Mouse (Mus musculus): ENCODE measurements around the gene Mapk3. TPM values are rescaled to one million over a fixed set of nuclear protein-coding genes. Genes with fewer than 3 reads are reported as not detected.
A peak's percentile ranks its signal among the peaks of the same experiment; 100 is the strongest.
"Not testable (repeated sequence)": the region's sequence is repeated elsewhere in the genome, so short reads cannot be mapped to it uniquely, and the experiment has no call there.

Gene Mapk3
- polyA plus RNA-seq, 1 experiment from 2014 or later = 47.3 TPM

DNA sequence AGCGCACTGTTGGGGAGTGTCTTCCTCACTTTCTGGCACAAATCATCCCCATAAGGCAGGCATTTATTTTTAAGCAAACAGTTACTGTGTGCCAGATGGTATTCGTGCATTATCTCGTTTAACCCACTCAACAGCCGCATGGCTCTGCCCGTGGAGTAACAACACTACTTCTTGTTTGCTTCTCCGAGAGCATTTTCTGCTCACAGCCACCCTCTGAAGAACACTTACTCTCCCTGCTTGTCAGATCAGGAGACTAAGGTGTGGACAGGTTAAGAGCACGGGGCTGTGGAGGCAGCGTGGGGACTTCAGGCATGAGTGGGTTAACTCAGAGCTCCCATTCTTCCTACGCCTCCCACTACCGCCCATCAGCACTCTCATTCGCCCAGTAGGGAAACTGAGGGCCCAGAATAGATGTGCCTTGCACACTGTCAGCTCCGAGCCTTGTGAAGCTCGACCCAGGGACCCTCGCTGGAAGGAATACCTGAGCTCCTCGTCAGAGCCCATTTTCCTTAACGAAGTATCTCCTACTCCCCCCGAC is 3.1 kb downstream of the Mapk3 start:
- 80% methylated on average over 17 of the region's 17 CpGs for WGBS
- H3K36me3 ChIP-seq = peaks cover 65% of the 10 kb centered on the region
- H3K27ac ChIP-seq = no peak overlapping the region
- H3K4me3 ChIP-seq = no peak overlapping the region
- H3K4me1 ChIP-seq = peaks cover 45% of the 10 kb centered on the region
- DNase-seq (ENCODE audit: low spot score) = no peak
- H3K27me3 ChIP-seq (ENCODE audit: low read depth, poor library complexity, severe bottlenecking) = no peaks in the 10 kb centered on the region
- no peaks in the 10 kb centered on the region for H3K9me3 ChIP-seq (replicated peaks)

DNA sequence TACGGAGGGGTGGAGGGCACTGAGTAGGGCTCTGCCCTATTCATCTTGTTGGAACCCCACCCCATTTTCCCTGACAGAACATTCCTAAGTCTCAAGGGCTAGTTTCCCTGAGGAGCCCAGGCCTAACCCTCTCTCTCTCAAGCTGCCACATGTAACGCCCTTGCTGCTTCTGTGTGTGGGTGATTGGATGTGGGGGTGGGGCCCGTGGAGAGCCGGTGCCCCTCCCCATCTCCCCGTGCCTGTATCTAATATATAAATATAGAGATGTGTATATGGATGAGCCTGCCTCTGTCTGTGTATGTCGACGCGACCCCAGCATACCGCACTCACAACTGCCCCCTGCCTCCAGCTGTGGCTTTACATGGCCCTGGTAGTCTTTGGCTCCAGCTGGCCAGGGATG is 6.1 kb downstream of the Mapk3 start:
- Histone ChIP-seq H3K9me3 (replicated peaks) (no peaks in the 10 kb centered on the region), H3K4me3 (no peak overlapping the region), H3K36me3 (peaks cover 95% of the 10 kb centered on the region), H3K4me1 (peaks cover 25% of the 10 kb centered on the region), H3K27ac (no peak overlapping the region), H3K27me3 (ENCODE audit: low read depth, poor library complexity, severe bottlenecking) (no peaks in the 10 kb centered on the region)
- 91% methylated on average over 9 of the region's 9 CpGs for WGBS
- no peak for DNase-seq (ENCODE audit: low spot score)

DNA sequence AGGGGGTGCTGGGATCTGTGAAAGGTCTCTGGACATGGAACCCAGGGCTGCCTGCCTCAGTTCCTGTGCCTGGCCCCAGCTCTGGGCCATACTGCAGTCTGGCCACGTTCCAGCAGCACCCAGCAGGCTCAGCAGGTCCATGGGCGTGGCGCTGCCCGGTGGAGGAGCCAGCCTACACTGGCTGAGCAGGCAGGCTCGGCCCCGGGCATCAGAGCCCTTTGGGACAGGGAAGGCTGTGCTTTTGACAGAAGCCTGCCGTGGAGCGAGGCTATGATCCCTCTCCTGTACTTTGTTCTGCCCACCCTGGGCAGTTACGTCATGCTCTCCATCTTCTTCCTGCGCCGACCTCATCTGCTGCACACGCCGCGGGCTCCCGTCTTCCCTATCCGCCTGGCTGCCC is 6.8 kb downstream of the Mapk3 start, which contains the start of gene Gdpd3:
TSS of gene Gdpd3 (plus strand) at position 134 of the 400 bp plus-strand sequence.
- no peak within 1 kb of the TSS for H3K4me3 ChIP-seq
- no peaks in the 10 kb centered on the region for H3K9me3 ChIP-seq (replicated peaks)
- peaks cover 96% of the 10 kb centered on the region for H3K36me3 ChIP-seq
- WGBS = 92% methylated on average over 16 of the region's 16 CpGs
- H3K27ac ChIP-seq = no peak within 1 kb of the TSS
- H3K4me1 ChIP-seq = peaks cover 19% of the 10 kb centered on the region
- no peak for DNase-seq (ENCODE audit: low spot score)
- H3K27me3 ChIP-seq (ENCODE audit: low read depth, poor library complexity, severe bottlenecking) = no peaks in the 10 kb centered on the region

DNA sequence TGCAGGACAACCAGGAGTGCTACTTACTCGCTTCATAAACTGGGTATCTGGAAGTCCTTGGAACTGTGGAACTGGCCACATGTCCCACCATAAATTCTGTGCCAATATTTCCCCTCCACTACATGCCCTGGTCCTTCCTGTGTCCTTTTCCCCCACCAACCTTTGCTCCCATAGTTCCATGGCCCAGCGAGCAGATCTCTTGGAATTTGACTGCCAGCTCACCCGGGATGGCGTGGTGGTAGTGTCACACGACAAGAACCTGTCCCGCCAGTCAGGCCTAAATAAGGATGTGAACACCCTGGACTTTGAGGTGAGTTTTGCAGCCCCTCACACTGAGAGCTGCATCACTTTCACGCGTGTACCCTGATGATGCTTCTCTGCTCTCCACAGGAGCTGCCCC is 7.6 kb downstream of the Mapk3 start:
- H3K4me1 ChIP-seq = peaks cover 12% of the 10 kb centered on the region
- 91% methylated on average over 8 of the region's 8 CpGs for WGBS
- peaks cover 96% of the 10 kb centered on the region for H3K36me3 ChIP-seq

DNA sequence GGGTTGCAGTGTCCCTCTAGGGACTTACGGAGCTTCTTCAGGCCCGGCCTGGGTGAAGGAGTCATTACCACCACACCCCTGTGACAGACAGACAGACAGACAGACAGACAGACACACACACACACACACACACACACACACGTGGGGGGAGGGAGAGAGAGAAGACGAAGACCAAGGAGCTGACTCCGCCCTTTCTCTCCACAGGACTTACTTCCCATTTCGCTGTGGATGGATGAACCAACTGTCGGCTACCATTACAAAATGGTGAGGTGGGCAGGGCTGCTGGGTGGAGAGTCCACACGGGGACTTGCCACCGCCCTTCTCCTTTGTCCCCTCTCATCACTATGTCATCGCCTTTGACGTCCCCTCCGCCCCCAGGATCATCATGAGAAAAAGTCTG is 11.4 kb downstream of the Mapk3 start:
- Histone ChIP-seq H3K36me3 (peaks cover 79% of the 10 kb centered on the region), H3K4me3 (no peak overlapping the region), H3K27me3 (ENCODE audit: low read depth, poor library complexity, severe bottlenecking) (no peaks in the 10 kb centered on the region), H3K27ac (no peak overlapping the region), H3K9me3 (replicated peaks) (no peaks in the 10 kb centered on the region), H3K4me1 (peaks cover 5% of the 10 kb centered on the region)
- DNase-seq (ENCODE audit: low spot score) = no peak
- 88% methylated on average over 12 of the region's 12 CpGs for WGBS

More for the DNA sequence above, 7.6 kb downstream of the Mapk3 start:
- no peaks in the 10 kb centered on the region for H3K27me3 ChIP-seq (ENCODE audit: low read depth, poor library complexity, severe bottlenecking)
- H3K9me3 ChIP-seq (replicated peaks) = no peaks in the 10 kb centered on the region
- no peak for DNase-seq (ENCODE audit: low spot score)
- H3K4me3 ChIP-seq = no peak overlapping the region
- H3K27ac ChIP-seq = no peak overlapping the region

DNA sequence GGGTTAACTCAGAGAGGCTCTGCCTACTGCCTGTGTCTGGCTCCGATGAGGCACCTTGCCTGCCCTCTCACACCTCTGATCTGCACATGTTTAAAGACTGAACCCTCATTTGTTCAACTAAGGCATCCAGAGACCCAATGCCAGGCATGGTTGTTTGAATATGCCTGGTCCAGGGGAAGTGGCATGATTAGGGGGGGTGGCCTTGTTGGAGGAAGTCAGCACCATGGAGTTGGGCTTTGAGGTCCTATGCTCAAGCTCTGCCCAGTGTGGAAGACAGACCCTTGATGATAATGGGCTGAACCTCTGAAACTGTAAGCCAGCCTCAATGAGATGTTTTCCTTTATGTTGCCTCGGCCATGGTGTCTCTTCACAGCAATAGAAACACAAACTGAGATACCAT is 13.9 kb downstream of the Mapk3 start:
- 65% methylated on average over 2 of the region's 2 CpGs for WGBS
- no peak overlapping the region for H3K4me3 ChIP-seq
- no peak for DNase-seq (ENCODE audit: low spot score)
- H3K4me1 ChIP-seq = peaks cover 30% of the 10 kb centered on the region
- H3K9me3 ChIP-seq (replicated peaks) = no peaks in the 10 kb centered on the region
- no peak overlapping the region for H3K27ac ChIP-seq
- H3K27me3 ChIP-seq (ENCODE audit: low read depth, poor library complexity, severe bottlenecking) = no peaks in the 10 kb centered on the region
- peaks cover 57% of the 10 kb centered on the region for H3K36me3 ChIP-seq

DNA sequence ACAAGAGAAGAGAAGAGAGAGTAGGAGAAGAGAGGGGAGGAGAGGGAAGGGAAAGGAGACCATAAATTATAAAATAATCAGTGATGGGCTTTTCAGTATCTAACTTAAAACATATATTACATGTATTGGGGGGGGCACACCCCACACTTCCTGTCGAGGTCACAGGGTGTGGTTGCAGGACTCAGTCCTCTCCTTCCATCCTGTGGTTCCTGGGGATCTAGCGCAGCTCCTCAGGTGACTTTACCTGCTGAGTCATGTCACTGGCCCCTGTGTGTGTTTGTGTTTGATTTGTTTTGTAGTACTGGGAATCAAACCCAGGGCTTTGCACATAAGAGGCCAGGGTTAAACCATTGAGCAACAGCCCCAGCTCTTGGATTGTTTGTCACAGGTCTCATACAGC is 15.1 kb downstream of the Mapk3 start:
- Histone ChIP-seq H3K9me3 (replicated peaks) (no peaks in the 10 kb centered on the region), H3K4me1 (peaks cover 34% of the 10 kb centered on the region), H3K36me3 (peaks cover 53% of the 10 kb centered on the region), H3K27me3 (ENCODE audit: low read depth, poor library complexity, severe bottlenecking) (no peaks in the 10 kb centered on the region), H3K4me3 (no peak overlapping the region), H3K27ac (no peak overlapping the region)
- no peak for DNase-seq (ENCODE audit: low spot score)
- 81% methylated on average over 2 of the region's 2 CpGs for WGBS

DNA sequence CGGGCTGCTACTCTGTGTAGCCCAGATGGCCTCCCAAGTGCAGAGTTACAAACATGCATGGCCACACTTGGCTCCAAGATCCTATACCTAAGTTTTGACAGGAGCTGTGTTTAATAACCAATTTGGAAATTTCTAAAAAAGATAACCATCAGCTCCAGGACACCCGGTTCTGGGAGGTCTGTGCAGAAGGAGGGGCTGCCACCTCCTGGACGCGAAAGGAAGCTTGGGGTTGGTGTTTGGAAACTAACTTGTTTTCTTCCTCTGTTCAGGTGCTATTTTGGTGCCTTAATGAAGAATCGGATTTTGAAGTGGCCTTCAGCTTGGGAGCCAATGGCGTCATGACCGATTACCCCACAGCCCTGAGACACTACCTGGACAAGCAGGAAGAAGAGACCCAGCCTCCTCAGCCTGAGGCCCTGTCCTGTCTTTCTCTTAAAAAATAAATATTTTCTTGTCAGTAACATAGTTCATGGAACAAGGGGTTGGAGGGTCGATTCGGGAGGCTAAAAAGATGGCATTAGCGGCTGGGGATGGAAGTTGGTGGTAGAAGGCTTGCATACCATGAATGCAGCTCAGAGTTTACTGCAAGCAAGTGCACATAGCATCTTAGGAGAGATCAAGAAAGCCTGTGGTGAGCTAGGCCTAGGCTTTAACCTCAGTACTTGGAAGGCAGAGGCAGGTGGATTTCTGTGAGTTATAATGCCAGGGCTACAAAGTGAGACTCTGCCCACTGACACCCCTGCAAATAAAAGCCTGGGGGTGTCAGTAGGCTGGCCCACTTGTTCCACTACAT is 16.0 kb downstream of the Mapk3 start:
- H3K4me1 ChIP-seq = peaks cover 43% of the 10 kb centered on the region
- H3K4me3 ChIP-seq = peak overlapping the region; percentile 88; the same call in 1 of the 2 replicates
- H3K27ac ChIP-seq = peak overlapping the region; percentile 96
- 89% methylated on average over 10 of the region's 10 CpGs for WGBS
- no peak for DNase-seq (ENCODE audit: low spot score)
- H3K27me3 ChIP-seq (ENCODE audit: low read depth, poor library complexity, severe bottlenecking) = no peaks in the 10 kb centered on the region
- no peaks in the 10 kb centered on the region for H3K9me3 ChIP-seq (replicated peaks)
- H3K36me3 ChIP-seq = peaks cover 44% of the 10 kb centered on the region

DNA sequence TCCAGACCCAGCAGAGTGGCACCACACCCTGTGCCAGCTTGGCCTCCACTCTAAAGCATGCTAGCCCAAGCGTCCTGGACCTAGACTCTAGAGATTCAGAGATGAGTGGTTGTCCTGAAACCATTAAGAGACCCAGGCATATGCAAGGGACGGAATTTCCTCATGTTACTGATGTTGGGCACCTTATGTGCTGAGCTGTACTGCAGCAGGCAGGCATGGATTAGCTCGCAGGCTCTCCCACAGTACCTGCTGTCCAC is 16.5 kb downstream of the Mapk3 start:
- peak overlapping the region; percentile 88 for H3K4me3 ChIP-seq
- DNase-seq (ENCODE audit: low spot score) = no peak
- no peaks in the 10 kb centered on the region for H3K9me3 ChIP-seq (replicated peaks)
- peaks cover 39% of the 10 kb centered on the region for H3K36me3 ChIP-seq
- peaks cover 48% of the 10 kb centered on the region for H3K4me1 ChIP-seq
- H3K27ac ChIP-seq = peak overlapping the region; percentile 96
- WGBS = 67% methylated on average over 3 of the region's 3 CpGs
- no peaks in the 10 kb centered on the region for H3K27me3 ChIP-seq (ENCODE audit: low read depth, poor library complexity, severe bottlenecking)

DNA sequence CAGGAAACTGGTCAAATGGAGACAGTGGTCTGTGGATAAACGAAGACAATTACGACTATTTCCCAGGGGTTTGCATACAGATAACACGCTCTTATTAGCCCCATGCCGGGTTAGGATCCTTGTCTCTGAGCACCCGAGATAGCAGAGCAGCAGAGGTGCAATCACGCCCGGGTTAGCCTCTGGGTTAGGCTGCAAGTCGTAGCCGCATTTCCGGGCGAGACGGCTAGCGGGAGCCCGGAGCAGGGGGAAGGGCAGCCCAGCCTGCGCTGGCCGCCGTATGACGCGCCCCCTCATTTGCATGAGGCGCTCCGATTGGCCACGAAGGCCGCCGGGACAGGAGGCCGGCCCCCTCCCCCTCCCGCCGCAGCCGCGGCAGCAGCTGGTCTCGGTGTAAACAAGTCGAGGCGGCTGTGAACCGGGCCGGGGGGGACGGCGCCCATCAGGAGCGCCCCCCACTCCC is 17.2 kb downstream of the Mapk3 start, which contains the start of gene Ypel3:
TSS of gene Ypel3 (plus strand) at position 358 of the 460 bp plus-strand sequence.
- Histone ChIP-seq H3K36me3 (peaks cover 33% of the 10 kb centered on the region), H3K9me3 (replicated peaks) (no peaks in the 10 kb centered on the region), H3K4me1 (peaks cover 55% of the 10 kb centered on the region), H3K27ac (peak within 1 kb of the TSS; percentile 96), H3K4me3 (peak within 1 kb of the TSS; percentile 88), H3K27me3 (ENCODE audit: low read depth, poor library complexity, severe bottlenecking) (no peaks in the 10 kb centered on the region)
- WGBS = under 1% methylated on average over 36 of the region's 37 CpGs
- peak; percentile 93 for DNase-seq (ENCODE audit: low spot score)

DNA sequence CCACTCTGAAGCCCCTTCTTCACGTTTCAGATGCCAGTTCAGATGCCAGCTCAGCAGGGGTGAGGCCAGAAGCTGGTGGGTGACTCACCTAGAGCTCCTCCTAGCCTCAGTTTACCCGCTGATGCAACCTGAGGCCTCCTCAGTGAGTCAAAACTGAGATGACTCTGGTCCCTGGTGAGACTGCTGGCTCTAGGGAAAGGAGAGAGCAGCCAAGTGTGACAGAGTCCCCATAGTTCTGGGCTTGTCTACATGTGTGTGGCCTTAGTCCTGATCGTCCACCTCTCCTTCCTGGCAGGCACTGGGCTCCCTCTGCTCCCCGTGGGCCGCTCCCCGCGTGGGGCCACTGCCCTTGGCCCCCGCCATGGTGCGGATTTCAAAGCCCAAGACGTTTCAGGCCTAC is 18.1 kb downstream of the Mapk3 start:
- 47% methylated on average over 10 of the region's 10 CpGs for WGBS
- no peaks in the 10 kb centered on the region for H3K9me3 ChIP-seq (replicated peaks)
- peaks cover 63% of the 10 kb centered on the region for H3K4me1 ChIP-seq
- peak overlapping the region; percentile 96 for H3K27ac ChIP-seq
- no peaks in the 10 kb centered on the region for H3K27me3 ChIP-seq (ENCODE audit: low read depth, poor library complexity, severe bottlenecking)
- no peak for DNase-seq (ENCODE audit: low spot score)
- peaks cover 26% of the 10 kb centered on the region for H3K36me3 ChIP-seq
- H3K4me3 ChIP-seq = peak overlapping the region; percentile 88

DNA sequence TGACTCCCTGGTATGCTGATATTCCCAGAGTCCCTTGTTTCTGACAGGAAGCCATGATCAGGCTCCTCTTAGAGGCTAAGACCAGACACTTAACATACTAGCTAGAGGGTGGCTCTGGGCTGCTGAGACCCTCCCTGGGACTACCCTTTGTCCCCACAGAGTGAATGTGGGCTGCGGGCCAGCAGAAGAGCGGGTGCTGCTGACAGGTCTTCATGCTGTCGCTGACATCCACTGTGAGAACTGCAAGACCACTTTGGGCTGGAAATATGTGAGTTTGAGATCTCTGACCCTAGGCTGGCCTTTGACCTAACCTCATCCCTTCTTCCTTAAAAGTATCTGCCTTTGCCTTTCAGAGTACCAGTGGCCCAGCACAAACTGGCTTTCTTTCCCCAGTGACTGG is 18.7 kb downstream of the Mapk3 start:
- WGBS = 88% methylated on average over 3 of the region's 3 CpGs
- Histone ChIP-seq H3K27me3 (ENCODE audit: low read depth, poor library complexity, severe bottlenecking) (no peaks in the 10 kb centered on the region), H3K9me3 (replicated peaks) (no peaks in the 10 kb centered on the region), H3K36me3 (peaks cover 26% of the 10 kb centered on the region), H3K27ac (peak overlapping the region; percentile 96; the same call in 1 of the 2 replicates), H3K4me1 (peaks cover 70% of the 10 kb centered on the region), H3K4me3 (peak overlapping the region; percentile 88; the same call in 1 of the 2 replicates)
- DNase-seq (ENCODE audit: low spot score) = no peak

DNA sequence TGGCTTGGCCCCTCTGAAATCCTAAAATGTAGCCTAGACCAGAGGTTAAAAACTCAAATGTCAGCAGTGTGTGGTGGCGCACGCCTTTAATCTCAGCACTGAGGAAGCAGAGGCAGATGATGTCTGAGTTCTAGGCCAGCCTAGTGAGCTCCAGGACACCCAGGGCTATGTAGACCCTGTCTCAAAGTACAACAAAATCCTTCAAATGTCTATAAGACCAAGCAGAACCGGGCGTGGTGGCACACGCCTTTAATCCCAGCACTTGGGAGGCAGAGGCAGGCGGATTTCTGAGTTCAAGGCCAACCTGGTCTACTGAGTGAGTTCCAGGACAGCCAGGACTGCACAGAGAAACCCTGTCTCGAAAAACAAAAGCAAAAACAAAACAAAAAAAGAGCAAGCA is 19.7 kb downstream of the Mapk3 start:
- not testable (repeated sequence) for H3K27ac ChIP-seq; H3K9me3 ChIP-seq (replicated peaks); DNase-seq (ENCODE audit: low spot score); H3K27me3 ChIP-seq (ENCODE audit: low read depth, poor library complexity, severe bottlenecking); H3K4me3 ChIP-seq
- Histone ChIP-seq H3K4me1 (peaks cover 71% of the 10 kb centered on the region), H3K36me3 (peaks cover 28% of the 10 kb centered on the region)
- 90% methylated on average over 7 of the region's 7 CpGs for WGBS
